Mouse (Mus musculus): Measurements from ENCODE around the gene Tspo2. TPM values are rescaled to one million over a fixed set of nuclear protein-coding genes. Genes with fewer than 3 reads are reported as not detected.

Tspo2 gene
- polyA plus RNA-seq, 1 experiment from 2014 or later: 0.61 TPM

DNA sequence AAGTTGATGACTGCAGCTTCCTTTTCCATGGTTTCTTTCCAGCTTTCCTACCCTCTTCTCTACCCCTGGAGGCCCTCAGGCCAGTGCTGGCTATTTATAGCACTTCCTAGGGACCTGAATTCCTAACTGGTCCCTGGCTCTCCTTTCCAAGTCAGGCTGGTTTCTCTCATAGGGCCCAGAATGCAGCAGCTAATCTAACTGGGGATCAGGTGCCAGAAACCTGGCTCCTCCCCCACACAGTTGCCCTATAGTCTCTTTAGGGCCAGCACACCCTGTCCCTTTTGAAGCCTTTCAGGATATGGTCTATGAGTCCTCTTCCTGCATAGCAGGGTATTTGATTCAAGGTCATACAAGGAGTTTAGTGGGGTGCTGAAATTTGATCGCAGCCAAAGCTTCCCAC lies 14.8 kb downstream of the Tspo2 start:
- 96% methylated on average over 1 of the region's 1 CpGs for WGBS
- Histone ChIP-seq H3K36me3 (ENCODE audit: control insufficient read depth, insufficient read depth, low read length) (no peaks in the 10 kb centered on the region), H3K9me3 (ENCODE audit: control insufficient read depth, low read length) (no peaks in the 10 kb centered on the region), H3K27ac (ENCODE audit: low read depth, low read length) (no peak overlapping the region), H3K9ac (ENCODE audit: low read length) (no peak overlapping the region), H3K4me1 (ENCODE audit: control insufficient read depth, insufficient read depth, low read length) (peaks cover 4% of the 10 kb centered on the region), H3K27me3 (ENCODE audit: control insufficient read depth, insufficient read depth, low read length) (no peaks in the 10 kb centered on the region), H3K4me2 (no peak overlapping the region), H3K4me3 (ENCODE audit: low read depth, low read length) (no peak overlapping the region)
- ATAC-seq (ENCODE audit: low FRiP score) (no peak), DNase-seq (ENCODE audit: low spot score, missing footprints) (peak; percentile 69)

DNA sequence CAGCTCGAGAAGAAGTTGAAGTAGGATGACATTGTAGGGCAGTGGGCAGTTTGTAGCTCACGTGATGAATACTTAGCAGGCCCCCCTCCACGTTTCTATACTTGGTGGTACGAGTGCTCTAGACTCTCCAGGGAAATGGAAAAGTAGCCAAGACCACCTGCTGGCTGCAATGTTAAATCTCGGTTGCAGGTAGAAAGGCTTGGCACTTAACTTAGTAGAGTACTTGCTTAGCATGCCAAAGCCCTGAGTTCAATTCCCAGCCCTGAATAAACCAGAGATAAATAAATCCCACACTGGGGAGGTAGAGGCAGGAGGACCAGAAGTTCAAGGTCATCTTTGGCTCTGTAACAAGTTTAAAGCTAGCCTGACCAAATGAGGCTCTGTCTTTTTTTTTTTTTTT lies 16.8 kb downstream of the Tspo2 start:
- 79% methylated on average over 5 of the region's 5 CpGs for WGBS
- DNase-seq (ENCODE audit: low spot score, missing footprints) (peak; percentile 68), ATAC-seq (ENCODE audit: low FRiP score) (no peak)
- Histone ChIP-seq H3K36me3 (ENCODE audit: control insufficient read depth, insufficient read depth, low read length) (no peaks in the 10 kb centered on the region), H3K4me2 (no peak overlapping the region), H3K9ac (ENCODE audit: low read length) (no peak overlapping the region), H3K4me3 (ENCODE audit: low read depth, low read length) (no peak overlapping the region), H3K4me1 (ENCODE audit: control insufficient read depth, insufficient read depth, low read length) (peaks cover 4% of the 10 kb centered on the region), H3K9me3 (ENCODE audit: control insufficient read depth, low read length) (no peaks in the 10 kb centered on the region), H3K27ac (ENCODE audit: low read depth, low read length) (no peak overlapping the region), H3K27me3 (ENCODE audit: control insufficient read depth, insufficient read depth, low read length) (no peaks in the 10 kb centered on the region)

DNA sequence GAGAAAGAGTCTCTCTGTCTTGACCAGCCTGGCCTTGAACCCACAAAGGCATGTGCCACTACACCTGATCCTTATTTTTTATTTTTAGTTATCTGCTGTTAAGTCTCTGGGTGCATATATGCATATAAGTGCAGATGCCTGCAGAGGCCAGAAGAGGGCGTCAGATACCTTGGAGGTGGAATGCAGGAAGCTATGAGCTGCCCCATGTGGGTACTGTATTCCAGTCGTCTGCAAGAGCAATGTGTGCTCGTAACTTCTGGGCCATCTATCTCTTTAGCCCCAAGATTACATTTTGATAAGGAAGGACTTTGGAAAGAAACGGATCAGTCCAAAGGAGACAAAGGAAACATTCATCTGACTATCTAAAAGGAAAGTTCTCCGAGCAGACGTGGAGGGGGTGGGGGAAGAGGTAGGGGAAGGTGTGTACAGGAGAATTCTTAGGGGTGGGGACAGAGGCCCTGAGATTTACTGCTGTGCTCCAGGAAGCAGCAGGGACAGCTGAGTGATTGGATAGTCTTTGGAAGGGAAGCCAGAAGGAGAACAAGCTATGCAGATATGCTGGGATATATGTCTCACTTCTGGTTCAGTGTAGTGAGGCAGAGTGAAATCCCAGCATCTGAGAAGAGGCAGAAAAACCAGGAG lies 17.5 kb downstream of the Tspo2 start:
- DNase-seq (ENCODE audit: low spot score, missing footprints) (no peak), ATAC-seq (ENCODE audit: low FRiP score) (no peak)
- no peak overlapping the region for H3K27ac ChIP-seq (ENCODE audit: low read depth, low read length)
- H3K9ac ChIP-seq (ENCODE audit: low read length): no peak overlapping the region
- H3K27me3 ChIP-seq (ENCODE audit: control insufficient read depth, insufficient read depth, low read length): no peaks in the 10 kb centered on the region
- H3K4me3 ChIP-seq (ENCODE audit: low read depth, low read length): no peak overlapping the region
- 81% methylated on average over 6 of the region's 6 CpGs for WGBS
- H3K36me3 ChIP-seq (ENCODE audit: control insufficient read depth, insufficient read depth, low read length): no peaks in the 10 kb centered on the region
- H3K9me3 ChIP-seq (ENCODE audit: control insufficient read depth, low read length): no peaks in the 10 kb centered on the region
- no peak overlapping the region for H3K4me2 ChIP-seq
- peaks cover 4% of the 10 kb centered on the region for H3K4me1 ChIP-seq (ENCODE audit: control insufficient read depth, insufficient read depth, low read length)

DNA sequence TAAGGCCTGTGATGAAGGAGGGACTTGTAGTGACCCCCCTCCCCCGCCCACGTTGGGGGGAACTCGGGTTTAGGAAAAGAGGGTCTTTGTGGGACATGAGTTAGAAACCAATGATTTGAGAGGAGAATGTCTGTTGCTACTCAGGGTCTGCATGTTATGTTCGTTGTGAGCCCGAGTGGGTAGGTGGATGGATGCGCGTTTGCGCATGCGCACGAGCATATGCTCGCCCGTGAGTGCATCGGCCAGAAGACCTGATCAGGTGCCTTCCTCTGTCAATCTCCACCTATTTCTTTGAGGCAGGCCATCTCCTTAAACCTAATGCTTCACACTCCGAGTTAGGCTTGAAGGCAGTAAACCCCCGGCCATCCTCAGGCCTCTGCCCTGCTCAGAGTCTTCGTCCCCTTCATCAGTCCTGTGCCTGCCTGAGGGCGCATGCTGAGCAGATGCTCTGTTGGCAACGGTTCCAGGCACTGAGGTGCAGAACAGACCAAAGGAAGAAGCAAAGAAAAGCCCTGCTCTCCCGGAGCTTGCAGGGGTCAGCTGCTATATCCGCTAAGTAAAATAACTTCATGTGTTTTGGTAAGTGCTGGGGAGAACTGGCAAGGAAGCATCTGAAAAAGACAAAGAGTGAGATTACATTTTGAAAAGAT lies 18.2 kb downstream of the Tspo2 start:
- ATAC-seq (ENCODE audit: low FRiP score) (no peak), DNase-seq (ENCODE audit: low spot score, missing footprints) (no peak)
- Histone ChIP-seq H3K27me3 (ENCODE audit: control insufficient read depth, insufficient read depth, low read length) (no peaks in the 10 kb centered on the region), H3K27ac (ENCODE audit: low read depth, low read length) (no peak overlapping the region), H3K36me3 (ENCODE audit: control insufficient read depth, insufficient read depth, low read length) (no peaks in the 10 kb centered on the region), H3K4me3 (ENCODE audit: low read depth, low read length) (no peak overlapping the region), H3K9ac (ENCODE audit: low read length) (no peak overlapping the region), H3K4me1 (ENCODE audit: control insufficient read depth, insufficient read depth, low read length) (peaks cover 4% of the 10 kb centered on the region), H3K9me3 (ENCODE audit: control insufficient read depth, low read length) (no peaks in the 10 kb centered on the region), H3K4me2 (no peak overlapping the region)
- 89% methylated on average over 20 of the region's 20 CpGs for WGBS

- 76% methylated on average over 16 of the region's 16 CpGs for WGBS
- ATAC-seq (ENCODE audit: low FRiP score) (peak; percentile 34; the same call in 1 of the 2 replicates), DNase-seq (ENCODE audit: low spot score, missing footprints) (peak; percentile 65)
- Histone ChIP-seq H3K4me1 (ENCODE audit: control insufficient read depth, insufficient read depth, low read length) (peaks cover 4% of the 10 kb centered on the region), H3K27ac (ENCODE audit: low read depth, low read length) (no peak within 1 kb of the TSS; the same call in 1 of the 2 replicates), H3K4me2 (no peak within 1 kb of the TSS), H3K27me3 (ENCODE audit: control insufficient read depth, insufficient read depth, low read length) (no peaks in the 10 kb centered on the region), H3K9ac (ENCODE audit: low read length) (no peak within 1 kb of the TSS), H3K36me3 (ENCODE audit: control insufficient read depth, insufficient read depth, low read length) (no peaks in the 10 kb centered on the region), H3K9me3 (ENCODE audit: control insufficient read depth, low read length) (no peaks in the 10 kb centered on the region), H3K4me3 (ENCODE audit: low read depth, low read length) (no peak within 1 kb of the TSS)
These were observed 19.0 kb downstream of the Tspo2 start, which contains the start of gene Apobec2 for GRCm38 (mm10) chr17:48432158-48432980. Apobec2 (minus strand) TSS chr17:48432930.

- H3K4me1 ChIP-seq (ENCODE audit: control insufficient read depth, insufficient read depth, low read length): peaks cover 4% of the 10 kb centered on the region
- H3K9ac ChIP-seq (ENCODE audit: low read length): no peak overlapping the region
- no peaks in the 10 kb centered on the region for H3K9me3 ChIP-seq (ENCODE audit: control insufficient read depth, low read length)
- H3K4me3 ChIP-seq (ENCODE audit: low read depth, low read length): no peak overlapping the region
- no peaks in the 10 kb centered on the region for H3K36me3 ChIP-seq (ENCODE audit: control insufficient read depth, insufficient read depth, low read length)
- H3K4me2 ChIP-seq: no peak overlapping the region
- H3K27ac ChIP-seq (ENCODE audit: low read depth, low read length): no peak overlapping the region
- WGBS: 75% methylated on average over 5 of the region's 5 CpGs
- DNase-seq (ENCODE audit: low spot score, missing footprints): no peak
- no peaks in the 10 kb centered on the region for H3K27me3 ChIP-seq (ENCODE audit: control insufficient read depth, insufficient read depth, low read length)
- no peak for ATAC-seq (ENCODE audit: low FRiP score)
These were observed 20.3 kb downstream of the Tspo2 start for GRCm38 (mm10) chr17:48431054-48431453.

DNA sequence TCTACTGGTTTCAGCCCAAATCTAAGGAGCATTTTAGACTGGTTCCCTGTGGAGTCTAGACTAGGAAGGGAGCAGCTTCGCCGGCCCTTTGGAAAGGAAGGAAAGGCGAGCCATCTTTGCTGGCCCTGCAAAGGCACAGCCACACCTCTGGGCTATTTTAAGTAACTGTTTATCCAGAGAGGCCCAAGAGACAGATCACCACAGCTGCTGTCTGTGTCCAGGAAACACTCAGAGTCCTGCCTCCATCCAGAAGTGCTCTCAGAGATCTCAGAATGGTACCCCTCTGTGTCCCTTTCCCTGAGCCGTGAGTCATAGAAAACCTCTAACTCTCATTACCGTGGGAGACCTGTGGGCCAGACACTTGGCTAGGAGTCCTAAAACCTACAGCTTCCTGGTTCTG lies 20.9 kb downstream of the Tspo2 start:
- H3K4me3 ChIP-seq (ENCODE audit: low read depth, low read length): no peak overlapping the region
- ATAC-seq (ENCODE audit: low FRiP score): no peak
- no peaks in the 10 kb centered on the region for H3K36me3 ChIP-seq (ENCODE audit: control insufficient read depth, insufficient read depth, low read length)
- peak; percentile 67 for DNase-seq (ENCODE audit: low spot score, missing footprints)
- no peaks in the 10 kb centered on the region for H3K9me3 ChIP-seq (ENCODE audit: control insufficient read depth, low read length)
- H3K9ac ChIP-seq (ENCODE audit: low read length): no peak overlapping the region
- H3K4me1 ChIP-seq (ENCODE audit: control insufficient read depth, insufficient read depth, low read length): peaks cover 4% of the 10 kb centered on the region
- H3K27ac ChIP-seq (ENCODE audit: low read depth, low read length): no peak overlapping the region
- H3K27me3 ChIP-seq (ENCODE audit: control insufficient read depth, insufficient read depth, low read length): no peaks in the 10 kb centered on the region
- 78% methylated on average over 5 of the region's 5 CpGs for WGBS
- H3K4me2 ChIP-seq: no peak overlapping the region

DNA sequence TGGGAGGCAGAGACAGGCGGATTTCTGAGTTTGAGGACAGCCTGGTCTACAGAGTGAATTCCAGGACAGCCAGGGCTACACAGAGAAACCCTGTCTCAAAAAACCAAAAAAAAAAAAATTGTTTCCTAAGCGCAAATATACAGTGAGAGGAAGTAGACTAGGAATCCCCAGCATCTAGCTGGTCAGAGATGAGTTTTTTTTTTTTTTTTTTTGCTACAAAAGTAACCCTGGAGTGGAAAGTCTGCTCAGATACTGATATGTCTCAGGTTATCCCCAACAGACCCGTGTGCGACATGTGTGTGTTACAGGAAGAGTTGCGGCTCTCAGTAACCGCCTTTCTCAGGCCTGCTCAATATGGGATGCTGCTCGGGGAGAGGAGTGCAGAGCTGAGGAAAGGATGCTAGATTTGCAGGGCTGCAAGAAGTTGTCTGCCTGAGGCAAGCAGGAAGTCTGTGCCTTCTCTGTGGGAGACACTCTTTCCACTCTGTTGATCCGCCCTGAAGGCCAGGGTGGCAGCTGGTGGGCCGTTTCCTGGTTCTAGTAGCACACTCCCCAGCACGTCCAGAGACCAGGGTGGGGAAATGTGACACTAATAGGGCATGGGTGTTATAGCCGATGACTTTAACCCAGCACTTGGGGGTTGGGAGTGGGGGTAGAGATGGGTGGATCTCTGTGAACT lies 23.3 kb downstream of the Tspo2 start:
- no peak overlapping the region for H3K4me3 ChIP-seq (ENCODE audit: low read depth, low read length)
- H3K36me3 ChIP-seq (ENCODE audit: control insufficient read depth, insufficient read depth, low read length): no peaks in the 10 kb centered on the region
- peaks cover 4% of the 10 kb centered on the region for H3K4me1 ChIP-seq (ENCODE audit: control insufficient read depth, insufficient read depth, low read length)
- DNase-seq (ENCODE audit: low spot score, missing footprints) (no peak), ATAC-seq (ENCODE audit: low FRiP score) (no peak)
- no peak overlapping the region for H3K9ac ChIP-seq (ENCODE audit: low read length)
- no peak overlapping the region for H3K27ac ChIP-seq (ENCODE audit: low read depth, low read length)
- H3K4me2 ChIP-seq: no peak overlapping the region
- 74% methylated on average over 11 of the region's 11 CpGs for WGBS
- no peaks in the 10 kb centered on the region for H3K27me3 ChIP-seq (ENCODE audit: control insufficient read depth, insufficient read depth, low read length)
- no peaks in the 10 kb centered on the region for H3K9me3 ChIP-seq (ENCODE audit: control insufficient read depth, low read length)
